Comparison of ENCODE assay signal across 9 mouse cellular contexts in genomic region chr7:114745481-114746271, GRCm38 (mm10). TPM values are rescaled to one million over a fixed set of nuclear protein-coding genes. Genes with fewer than 3 reads are reported as not detected.
A peak's percentile ranks its signal among the peaks of the same experiment; 100 is the strongest.
DNase-seq lines count a peak whose midpoint lies in the region; ATAC-seq and TF ChIP-seq lines count a peak whose summit lies in the region.
"Had no signal": no experiment of that assay in that cellular context is flagged by ENCODE, and none has a peak within 500 bp of the region (broad histone marks: within the 10 kb centered on the region; RNA-seq: fewer than 3 reads in every experiment).

No protein-coding gene starts in this region.

- no peak for TF ChIP-seq POLR2A in kidney, adult 2 months (IDR thresholded peaks at IDR 0.05; ENCODE audit: low read depth, low read length)

- H3K27ac ChIP-seq in forebrain, postnatal 0 days (ENCODE audit: low read depth, low read length), result no peak overlapping the region
- H3K27ac ChIP-seq in kidney, adult 2 months (ENCODE audit: insufficient read depth, low read depth, low read length), result no peak overlapping the region
- no peak overlapping the region for H3K27ac ChIP-seq in stomach, embryonic 15.5 days

- 6% methylated on average over 34 of the region's 34 CpGs for WGBS in forebrain, postnatal 0 days
- 7% methylated on average over 34 of the region's 34 CpGs for WGBS in kidney, adult 2 months
- 4% methylated on average over 34 of the region's 34 CpGs for WGBS in stomach, embryonic 15.5 days

- H3K4me1 ChIP-seq in forebrain, postnatal 0 days (ENCODE audit: insufficient read depth), result 0 out of 2 replicates have a peak, but pooled peaks cover 6% of the 10 kb centered on the region
- no peaks in the 10 kb centered on the region for H3K4me1 ChIP-seq in kidney, adult 2 months (ENCODE audit: control insufficient read depth, insufficient read depth, low read length)
- peaks cover 7% of the 10 kb centered on the region; the same call in 1 of the 2 replicates for H3K4me1 ChIP-seq in stomach, embryonic 15.5 days

- ATAC-seq in forebrain, postnatal 0 days, result peak; percentile 60
- ATAC-seq in stomach, embryonic 15.5 days (ENCODE audit: insufficient read depth, low FRiP score, low read depth), result peak; percentile 48; the same call in 1 of the 2 replicates
- no peak for ATAC-seq in activated CD4-positive, CD25-positive, alpha-beta regulatory T cell, adult 4 months

- no peaks in the 10 kb centered on the region for H3K9me3 ChIP-seq in forebrain, postnatal 0 days (ENCODE audit: low read length)
- H3K9me3 ChIP-seq in stomach, embryonic 15.5 days, result no peaks in the 10 kb centered on the region

- DNase-seq in adrenal gland, adult (ENCODE audit: inconsistent age in 2 of 2, low spot score in 1 of 2), result peak; percentile 30 to 73
- DNase-seq in adrenal gland, postnatal 4 days (ENCODE audit: low spot score in 2 of 2), result no peak
- peak; percentile 44 for DNase-seq in adrenal gland, adult 2 months
- DNase-seq in forebrain, postnatal 0 days, result peak; percentile 6
- DNase-seq in kidney, adult 2 months, result peak; percentile 12
- DNase-seq in lung, postnatal 14 days, result peak; percentile 6

- no peaks in the 10 kb centered on the region for H3K27me3 ChIP-seq in forebrain, postnatal 0 days (ENCODE audit: insufficient read depth, low read length)
- H3K27me3 ChIP-seq in kidney, adult 2 months (replicated peaks; ENCODE audit: control insufficient read depth, insufficient read depth, low read length), result no peaks in the 10 kb centered on the region
- H3K27me3 ChIP-seq in stomach, embryonic 15.5 days (replicated peaks), result no peaks in the 10 kb centered on the region

- peak overlapping the region; percentile 34 for H3K4me3 ChIP-seq in forebrain, postnatal 0 days (ENCODE audit: low read depth, low read length)
- peak overlapping the region; percentile 25; the same call in 1 of the 2 replicates for H3K4me3 ChIP-seq in kidney, adult 2 months (ENCODE audit: insufficient read depth, low read depth, low read length)
- peak overlapping the region; percentile 38 for H3K4me3 ChIP-seq in stomach, embryonic 15.5 days (replicated peaks)

- H3K4me2 ChIP-seq in forebrain, postnatal 0 days (ENCODE audit: low read depth), result peak overlapping the region; percentile 68
- H3K4me2 ChIP-seq in stomach, embryonic 15.5 days, result peak overlapping the region; percentile 77

- TF ChIP-seq CTCF in forebrain, postnatal 0 days (IDR thresholded peaks at IDR 0.05; ENCODE audit: low read depth), result peak; percentile 12; the same call in 1 of the 2 replicates
- TF ChIP-seq CTCF in kidney, adult 2 months (conservative IDR thresholded peaks at IDR 0.05; ENCODE audit: insufficient read depth, insufficient read length, low read depth, low read length), result 0 out of 2 replicates have a peak, but pooled peaks have one; percentile 17

- peak overlapping the region; percentile 35; the same call in 1 of the 2 replicates for H3K9ac ChIP-seq in forebrain, postnatal 0 days
- 0 out of 2 replicates have a peak overlapping the region, but pooled peaks have one; percentile 0 for H3K9ac ChIP-seq in stomach, embryonic 15.5 days

- no peaks in the 10 kb centered on the region for H3K36me3 ChIP-seq in forebrain, postnatal 0 days (ENCODE audit: insufficient read depth)
- H3K36me3 ChIP-seq in kidney, adult 2 months (ENCODE audit: control insufficient read depth, insufficient read depth, low read length), result no peaks in the 10 kb centered on the region
- H3K36me3 ChIP-seq in stomach, embryonic 15.5 days, result no peaks in the 10 kb centered on the region

RNA-seq across cellular contexts. Expression of gene Insc, which starts 2.2 kb away (rescaled TPM):
- total RNA-seq in adrenal gland, postnatal 4 days (2021), result 1 to 10 TPM; 2.8 to 7.3 TPM
- 1 to 10 TPM; 1.1 to 2.2 TPM for total RNA-seq in adrenal gland, adult 2 months (2021)
- polyA plus RNA-seq in adrenal gland, adult 2 months (2012; rRNA removed), result 1.7 and 1.9 TPM in 2 replicates
- total RNA-seq in forebrain, postnatal 0 days (2014; rRNA removed), result 1.8 and 2.2 TPM in 2 replicates
- 1.8 TPM in 2 replicates for polyA plus RNA-seq in forebrain, postnatal 0 days (2015; fragmentation: Nextera tagmentation; extraction: Ambion mirVana)
- 5.9 and 6.0 TPM in 2 replicates for polyA plus RNA-seq in kidney, adult 2 months (2012; rRNA removed)
- 20.0 and 23.4 TPM in 2 replicates for polyA plus RNA-seq in stomach, embryonic 15.5 days (2015; fragmentation: Nextera tagmentation; extraction: Ambion mirVana)
- 1 to 10 TPM in 1 of 2 experiments, not detected in 1; 1.2 TPM for polyA plus RNA-seq in activated CD4-positive, CD25-positive, alpha-beta regulatory T cell, adult 4 months (2017; shearing (Covaris generic))
- total RNA-seq: neutrophil, adult 5-6 weeks had no signal

RNA-seq across cellular contexts. Expression of gene Calcb, which starts 27.2 kb away (rescaled TPM):
- not detected for total RNA-seq in adrenal gland, postnatal 4 days (2021)
- not detected for total RNA-seq in adrenal gland, adult 2 months (2021)
- 0.19 TPM in 1 of 2 replicates, not detected in the other for polyA plus RNA-seq in adrenal gland, adult 2 months (2012; rRNA removed)
- not detected in 2 replicates for total RNA-seq in forebrain, postnatal 0 days (2014; rRNA removed)
- not detected in 2 replicates for polyA plus RNA-seq in forebrain, postnatal 0 days (2015; fragmentation: Nextera tagmentation; extraction: Ambion mirVana)
- polyA plus RNA-seq in kidney, adult 2 months (2012; rRNA removed), result not detected in 2 replicates
- 2.1 and 2.5 TPM in 2 replicates for polyA plus RNA-seq in stomach, embryonic 15.5 days (2015; fragmentation: Nextera tagmentation; extraction: Ambion mirVana)
- not detected for polyA plus RNA-seq in activated CD4-positive, CD25-positive, alpha-beta regulatory T cell, adult 4 months (2017; shearing (Covaris generic))
- total RNA-seq: neutrophil, adult 5-6 weeks had no signal

Comparison
In these comparisons a context has a peak if more than half of its experiments do, and no peak if none do; other contexts are left out.
1. DNase-seq: peak in adrenal gland, adult (2 of 2), adrenal gland, adult 2 months (single experiment), forebrain, postnatal 0 days (single experiment), kidney, adult 2 months (single experiment) and lung, postnatal 14 days (single experiment); none in adrenal gland, postnatal 4 days (0 of 2).
2. Peak in every context shown above with its lines, with median percentiles within 50 percentile points of each other: H3K4me3 ChIP-seq.